Mouse (Mus musculus) right cerebral cortex, postnatal 4 days (tissue): ENCODE data around the gene Gm11568.
"Not testable (repeated sequence)": the region's sequence is repeated elsewhere in the genome, so short reads cannot be mapped to it uniquely, and the experiment has no call there.

Experiments
- DNase-seq: peaks from one replicate; pipeline ENCODE4 v3.0.0-alpha.2; 2022

Gm11568 gene

DNA sequence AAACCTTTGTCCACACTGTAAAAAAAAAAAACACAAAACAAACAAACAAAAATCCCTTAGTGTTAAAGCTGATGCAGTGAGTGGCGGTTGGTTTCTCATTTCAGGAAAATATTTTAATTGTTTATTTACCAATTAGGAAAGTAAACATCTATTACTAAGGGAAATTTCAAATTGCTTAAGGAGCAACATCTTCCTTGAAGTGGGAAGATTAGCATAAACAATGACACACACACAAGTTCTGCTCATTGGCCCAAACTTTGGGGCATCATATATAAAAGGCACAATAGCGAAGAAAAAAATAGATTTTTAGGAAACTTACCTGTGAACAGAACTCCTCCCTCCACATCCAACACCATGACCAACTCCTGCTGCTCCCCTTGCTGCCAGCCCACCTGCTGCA is at the start of gene Gm11568:
Gene Gm11568, plus strand, starts transcription at position 301 of the 400 bp plus-strand sequence.
- no peak for DNase-seq

DNA sequence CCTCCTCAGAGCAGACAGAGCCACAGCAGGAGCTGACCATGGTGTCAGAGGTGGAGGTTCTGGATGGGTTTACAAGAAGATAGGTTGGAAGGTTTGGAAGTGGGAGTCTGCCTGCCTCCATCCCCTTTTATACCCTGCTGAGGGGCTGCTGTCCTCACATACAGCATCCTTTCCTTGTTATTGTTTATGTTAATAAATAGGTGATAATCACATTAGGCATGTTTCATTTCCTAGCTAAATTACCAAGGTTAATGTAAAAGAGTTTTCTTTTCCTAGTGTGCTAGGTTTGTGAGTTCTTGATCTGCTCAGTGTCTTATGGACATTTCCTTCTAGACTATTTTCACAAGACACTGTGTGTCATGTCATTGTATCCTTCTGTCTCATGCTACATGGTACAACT is 47.9 kb upstream of the Gm11568 start, which contains the start of gene Krtap4-13:
Gene Krtap4-13, minus strand, starts transcription at position 101 of the 400 bp plus-strand sequence.
- DNase-seq = not testable (repeated sequence)

DNA sequence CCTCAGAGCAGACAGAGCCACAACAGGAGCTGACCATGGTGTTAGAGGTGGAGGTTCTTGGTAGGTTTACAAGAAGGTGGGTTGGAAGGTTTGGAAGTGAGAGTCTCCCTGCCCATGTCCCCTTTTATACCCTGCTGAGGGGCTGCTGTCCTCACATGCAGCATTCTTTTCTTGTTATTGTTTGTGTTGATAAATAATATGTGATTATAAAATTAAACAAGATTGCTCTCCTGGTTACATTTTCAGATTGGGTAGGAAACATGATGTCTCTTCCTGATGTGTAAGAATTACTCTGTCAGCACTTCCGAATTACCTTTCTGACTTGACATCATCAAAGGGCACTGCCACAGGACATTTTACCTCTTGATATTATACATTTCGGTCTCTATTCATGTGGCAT is 42.2 kb upstream of the Gm11568 start, which contains the start of gene Gm11564:
Gene Gm11564, minus strand, starts transcription at position 101 of the 400 bp plus-strand sequence.
- DNase-seq = not testable (repeated sequence)

DNA sequence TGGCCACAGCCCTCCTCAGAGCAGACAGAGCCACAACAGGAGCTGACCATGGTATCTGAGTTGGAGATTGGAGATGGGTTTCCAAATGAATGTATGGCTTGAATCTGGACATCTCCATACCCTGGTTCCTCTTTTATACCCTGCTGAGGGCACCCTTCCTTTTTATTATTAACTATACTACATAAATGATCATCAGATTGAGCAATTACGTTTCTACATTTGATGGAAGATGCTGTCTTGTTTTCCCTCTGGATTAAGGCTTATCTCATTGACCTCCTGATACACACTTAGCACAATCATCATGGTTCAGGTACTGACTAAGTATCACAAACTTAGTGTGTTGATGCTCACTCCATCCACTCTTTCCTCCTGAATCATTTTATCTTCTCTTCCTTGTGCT is 19.8 kb upstream of the Gm11568 start, which contains the start of gene 2300003K06Rik:
Gene 2300003K06Rik, minus strand, starts transcription at position 101 of the 400 bp plus-strand sequence.
- DNase-seq = no peak

DNA sequence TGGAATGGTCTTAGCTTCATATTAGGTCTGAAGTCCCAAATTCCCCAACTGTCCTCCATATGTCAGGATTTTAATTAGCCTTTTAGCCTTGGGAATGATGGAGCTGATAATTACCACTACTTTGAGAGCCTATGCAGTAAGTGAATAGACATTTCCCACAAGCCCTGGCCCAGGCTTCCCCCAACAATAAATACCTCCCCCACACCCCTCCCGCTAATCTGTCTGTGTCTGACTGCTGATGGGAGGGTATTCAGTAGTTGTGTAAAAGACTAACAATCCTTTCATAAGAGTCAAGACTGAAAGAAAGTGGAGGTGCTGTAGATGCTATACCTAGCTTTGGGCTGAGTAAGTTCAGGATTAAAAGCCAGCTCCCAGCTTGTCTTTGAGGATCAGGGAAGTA is 15.5 kb upstream of the Gm11568 start:
- DNase-seq = no peak

DNA sequence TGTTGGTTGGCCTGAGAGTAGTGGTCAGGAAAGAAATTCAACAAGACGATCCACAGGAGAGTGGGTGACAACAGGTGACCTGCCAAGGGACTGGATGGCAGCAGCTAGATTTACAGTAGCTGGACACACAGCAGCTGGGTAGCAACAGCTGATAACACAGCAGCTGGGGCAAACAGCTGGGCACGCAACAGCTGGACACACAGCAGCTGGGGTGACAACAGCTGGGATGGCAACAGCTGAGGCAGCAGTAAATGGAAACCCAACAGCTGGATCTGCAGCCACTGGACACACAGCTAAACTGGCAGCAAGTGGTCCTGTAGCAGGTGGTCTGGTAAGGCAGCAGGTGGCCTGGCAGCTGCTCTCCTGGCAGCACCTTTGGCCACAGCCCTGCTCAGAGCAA is 11.0 kb upstream of the Gm11568 start:
- DNase-seq = no peak

DNA sequence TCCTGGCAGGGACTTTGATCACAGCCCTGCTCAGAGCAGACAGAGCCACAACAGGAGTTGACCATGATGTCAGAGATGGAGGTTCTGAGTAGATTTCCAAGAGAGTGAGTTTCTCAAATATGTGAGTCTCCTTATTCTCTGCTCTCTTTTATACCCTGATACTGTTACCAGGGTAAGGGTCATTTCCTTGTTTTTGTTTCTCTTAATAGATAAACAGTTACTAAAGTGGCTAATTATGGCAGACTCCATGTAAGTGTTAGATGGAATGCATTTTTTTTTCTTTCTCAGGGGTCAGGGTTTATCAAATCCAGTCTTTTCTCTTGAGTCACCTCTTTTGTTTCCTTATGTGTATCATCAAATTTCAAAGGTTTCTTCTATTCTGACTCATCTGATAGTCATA is 6.2 kb upstream of the Gm11568 start, which contains the start of gene Krtap4-16:
Gene Krtap4-16, minus strand, starts transcription at position 101 of the 400 bp plus-strand sequence.
- DNase-seq = no peak

DNA sequence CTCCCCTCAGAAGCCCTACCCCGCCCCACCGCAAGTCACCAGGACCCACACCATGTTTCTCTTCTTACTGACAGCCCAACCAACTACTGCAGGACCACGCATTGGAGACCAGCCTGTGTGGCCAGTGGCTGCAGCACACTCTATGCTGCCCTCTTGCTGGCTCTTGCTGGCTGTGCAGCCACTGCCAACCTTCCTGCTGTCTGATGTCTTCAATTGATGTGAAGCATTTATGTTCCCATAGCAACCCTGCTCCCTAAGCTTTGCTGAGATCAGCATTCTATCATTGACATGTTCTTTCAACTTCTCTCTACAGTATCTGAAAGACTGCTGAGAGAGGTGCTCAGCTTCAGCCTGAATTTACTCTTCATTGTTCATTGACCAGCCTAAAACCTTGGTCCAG is 3.6 kb upstream of the Gm11568 start:
- DNase-seq = peak; percentile 7

DNA sequence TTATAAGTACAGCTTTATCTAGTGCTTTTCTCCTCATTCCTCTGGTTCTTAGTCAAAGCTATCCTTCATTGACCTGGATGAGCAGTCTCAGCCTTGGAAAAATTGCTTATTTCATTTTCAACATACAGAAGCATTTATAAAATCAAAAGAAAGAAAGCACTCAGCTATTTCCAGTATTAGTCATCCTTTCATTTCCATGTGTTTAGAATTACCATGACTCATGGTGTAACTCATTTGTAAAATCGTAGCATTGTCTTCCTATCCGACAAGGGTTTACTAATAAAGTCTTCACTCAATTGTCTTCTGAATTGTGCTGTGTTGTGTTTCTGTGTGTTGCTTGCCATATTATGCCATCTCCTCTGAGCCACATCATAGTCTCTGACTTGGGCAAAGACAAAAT is 1.0 kb downstream of the Gm11568 start:
- DNase-seq = no peak

DNA sequence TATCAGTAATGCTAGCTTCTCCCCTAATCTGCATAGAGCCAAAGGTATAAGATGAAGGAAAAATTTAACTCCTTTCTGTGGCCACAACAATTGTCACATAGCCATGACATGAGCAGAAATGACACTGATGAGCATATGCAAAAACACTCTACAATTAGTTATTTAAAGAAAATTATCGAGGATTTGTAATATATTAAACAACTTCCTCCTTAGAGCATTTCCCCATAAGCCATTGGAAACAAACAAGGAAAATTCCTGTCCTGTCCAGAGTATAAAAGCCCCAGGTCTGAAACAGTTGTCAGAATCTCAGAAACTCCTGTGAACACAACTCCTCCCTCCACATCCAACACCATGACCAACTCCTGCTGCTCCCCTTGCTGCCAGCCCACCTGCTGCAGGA is 6.5 kb downstream of the Gm11568 start, which contains the start of gene Gm11559:
Gene Gm11559, plus strand, starts transcription at position 301 of the 400 bp plus-strand sequence.
- DNase-seq = not testable (repeated sequence)

DNA sequence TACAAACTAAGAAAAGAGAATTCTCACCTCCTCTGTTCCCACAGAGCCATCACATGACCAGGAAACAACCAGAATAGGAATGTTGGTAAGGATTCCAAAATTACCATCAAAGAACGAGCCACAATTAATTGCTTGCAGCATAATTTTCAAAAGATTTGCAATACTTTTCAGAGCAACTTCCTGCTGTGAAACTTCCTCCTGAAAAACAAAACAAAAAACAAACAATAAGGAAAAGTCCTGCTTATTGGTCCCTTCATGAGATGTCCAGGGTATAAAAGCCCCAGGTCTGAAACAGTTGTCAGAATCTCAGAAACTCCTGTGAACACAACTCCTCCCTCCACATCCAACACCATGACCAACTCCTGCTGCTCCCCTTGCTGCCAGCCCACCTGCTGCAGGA is 15.4 kb downstream of the Gm11568 start, which contains the start of gene Krtap9-1:
Gene Krtap9-1, plus strand, starts transcription at position 301 of the 400 bp plus-strand sequence.
- not testable (repeated sequence) for DNase-seq

DNA sequence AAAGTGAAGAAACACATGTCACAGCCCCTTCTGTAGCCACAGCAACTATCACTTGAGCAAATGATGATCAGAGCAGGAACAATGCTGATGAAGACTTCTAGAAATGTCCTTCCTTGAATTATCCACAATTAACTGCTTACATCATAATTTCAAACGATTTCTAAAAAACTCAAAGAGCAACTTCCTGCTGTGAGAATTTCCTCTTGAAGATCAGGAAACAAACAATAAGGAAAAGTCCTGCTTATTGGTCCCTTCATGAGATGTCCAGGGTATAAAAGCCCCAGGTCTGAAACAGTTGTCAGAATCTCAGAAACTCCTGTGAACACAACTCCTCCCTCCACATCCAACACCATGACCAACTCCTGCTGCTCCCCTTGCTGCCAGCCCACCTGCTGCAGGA is 21.2 kb downstream of the Gm11568 start, which contains the start of gene Gm11567:
Gene Gm11567, plus strand, starts transcription at position 301 of the 400 bp plus-strand sequence.
- DNase-seq = not testable (repeated sequence)

DNA sequence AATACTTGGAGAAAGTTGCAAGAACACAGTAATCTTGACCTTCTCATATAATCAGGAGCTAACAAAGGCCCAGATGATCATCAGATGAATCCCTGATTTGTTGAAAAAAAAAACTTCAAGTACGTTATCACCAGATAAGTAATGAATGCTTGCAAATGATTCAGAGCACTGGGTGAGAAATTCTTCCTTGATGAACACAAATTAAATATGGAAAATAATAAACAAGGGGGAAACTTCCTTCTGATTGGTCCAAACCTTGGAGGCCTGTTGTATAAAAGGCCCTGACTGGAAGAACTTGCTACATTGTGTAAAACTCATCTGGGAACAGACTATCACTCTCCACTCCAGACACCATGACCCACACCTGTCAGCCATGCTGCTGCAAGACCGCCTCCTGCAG is 49.9 kb downstream of the Gm11568 start, which contains the start of gene Krtap31-1:
Gene Krtap31-1, plus strand, starts transcription at position 301 of the 400 bp plus-strand sequence.
- no peak for DNase-seq
